Mouse (Mus musculus) embryonic fibroblast, embryonic 13.5 days (primary cell): ENCODE data around the gene Bahcc1.

Experiments used
- CTCF ChIP-seq: IDR thresholded peaks from 2 replicates; pipeline ENCODE4 v1.5.1; 2011; ENCODE audit warnings: mild to moderate bottlenecking, control low read depth, low read length, moderate library complexity, borderline replicate concordance; ENCODE audit not compliant: insufficient read depth
- POLR2A ChIP-seq: IDR thresholded peaks from 2 replicates; pipeline ENCODE4 v1.6.1; 2011; ENCODE audit warnings: low read depth, mild to moderate bottlenecking, control low read depth, low read length, moderate library complexity

GRCm38 (mm10) chr11:120186145-120186740 lies 46.5 kb upstream of the Bahcc1 start:
- no peak for TF ChIP-seq POLR2A
- no peak for TF ChIP-seq CTCF
